Mouse (Mus musculus): ENCODE results near the gene Rep15. TPM values are rescaled to one million over a fixed set of nuclear protein-coding genes. Genes with fewer than 3 reads are reported as not detected.

Rep15 gene
- polyA plus RNA-seq, 1 experiment from 2014 or later, result 1.1 TPM

- no peak for ATAC-seq
Measured at GRCm38 (mm10) chr6:147023568-147023967, 8.8 kb upstream of the Rep15 start.

GRCm38 (mm10) chr6:147024761-147025160 lies 7.6 kb upstream of the Rep15 start:
- Histone ChIP-seq H3K4me2 (ENCODE audit: low read length) (no peak overlapping the region), H3K9me3 (ENCODE audit: control insufficient read depth, low read length) (no peaks in the 10 kb centered on the region), H3K27ac (ENCODE audit: low read length) (no peak overlapping the region), H3K36me3 (ENCODE audit: control insufficient read depth, insufficient read depth) (no peaks in the 10 kb centered on the region), H3K9ac (replicated peaks; ENCODE audit: low read depth, low read length) (no peak overlapping the region), H3K4me1 (replicated peaks; ENCODE audit: control insufficient read depth, insufficient read depth, low read length) (no peaks in the 10 kb centered on the region), H3K4me3 (replicated peaks; ENCODE audit: low read length) (no peak overlapping the region), H3K27me3 (replicated peaks; ENCODE audit: control insufficient read depth, insufficient read depth, low read length) (no peaks in the 10 kb centered on the region)
- 88% methylated on average over 3 of the region's 3 CpGs for WGBS
- no peak for ATAC-seq

More at GRCm38 (mm10) chr6:147023568-147023967, 8.8 kb upstream of the Rep15 start:
- H3K4me2 ChIP-seq (ENCODE audit: low read length), result no peak overlapping the region
- no peaks in the 10 kb centered on the region for H3K9me3 ChIP-seq (ENCODE audit: control insufficient read depth, low read length)
- no peaks in the 10 kb centered on the region for H3K4me1 ChIP-seq (replicated peaks; ENCODE audit: control insufficient read depth, insufficient read depth, low read length)
- H3K27ac ChIP-seq (ENCODE audit: low read length), result no peak overlapping the region
- no peak overlapping the region for H3K9ac ChIP-seq (replicated peaks; ENCODE audit: low read depth, low read length)
- no peaks in the 10 kb centered on the region for H3K36me3 ChIP-seq (ENCODE audit: control insufficient read depth, insufficient read depth)
- H3K27me3 ChIP-seq (replicated peaks; ENCODE audit: control insufficient read depth, insufficient read depth, low read length), result no peaks in the 10 kb centered on the region
- H3K4me3 ChIP-seq (replicated peaks; ENCODE audit: low read length), result no peak overlapping the region

DNA sequence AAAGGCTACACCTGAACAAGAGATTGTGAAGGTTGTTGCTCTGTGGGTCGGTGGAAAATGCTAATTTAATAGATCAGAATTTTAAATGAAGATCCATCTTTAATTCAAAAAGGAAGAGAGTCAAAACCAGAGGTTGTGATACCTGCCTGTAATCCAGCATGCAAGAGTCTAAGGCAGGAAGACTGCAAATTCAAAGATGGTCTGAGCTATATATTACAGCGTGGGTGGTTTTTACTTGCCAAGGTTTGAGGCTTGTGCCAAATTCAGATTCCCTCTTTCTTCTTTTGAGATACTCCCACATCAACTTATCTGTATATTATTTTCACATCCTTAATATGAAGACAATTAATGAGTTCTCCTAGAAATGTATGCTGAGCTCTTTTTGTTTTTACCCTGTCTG lies 4.0 kb upstream of the Rep15 start:
- Histone ChIP-seq H3K4me3 (replicated peaks; ENCODE audit: low read length) (no peak overlapping the region), H3K4me2 (ENCODE audit: low read length) (no peak overlapping the region), H3K9ac (replicated peaks; ENCODE audit: low read depth, low read length) (no peak overlapping the region), H3K27me3 (replicated peaks; ENCODE audit: control insufficient read depth, insufficient read depth, low read length) (no peaks in the 10 kb centered on the region), H3K9me3 (ENCODE audit: control insufficient read depth, low read length) (no peaks in the 10 kb centered on the region), H3K27ac (ENCODE audit: low read length) (no peak overlapping the region), H3K4me1 (replicated peaks; ENCODE audit: control insufficient read depth, insufficient read depth, low read length) (peaks cover 2% of the 10 kb centered on the region; the same call in 1 of the 2 replicates), H3K36me3 (ENCODE audit: control insufficient read depth, insufficient read depth) (no peaks in the 10 kb centered on the region)
- WGBS, result 79% methylated on average over 2 of the region's 2 CpGs
- ATAC-seq, result no peak

DNA sequence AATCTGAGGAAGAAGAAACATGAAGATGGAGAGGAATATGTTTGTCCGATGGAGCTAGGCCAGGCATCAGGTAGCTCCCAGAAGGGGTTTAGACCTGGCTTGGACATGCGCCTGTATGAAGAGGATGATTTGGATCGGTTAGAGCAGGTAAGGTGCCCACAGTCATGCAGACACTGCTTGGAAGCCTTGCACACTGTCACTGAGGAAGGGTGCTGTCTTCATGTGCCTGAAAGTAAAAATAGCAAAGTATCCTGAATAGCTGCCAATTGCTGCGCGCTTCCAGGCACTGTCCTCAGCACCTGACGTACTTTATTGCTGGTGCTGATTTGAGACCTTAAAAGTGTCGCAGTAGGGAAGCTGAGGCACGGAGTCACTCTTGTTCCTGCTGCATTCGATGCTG lies 2.8 kb upstream of the Rep15 start:
- H3K27ac ChIP-seq (ENCODE audit: low read length), result no peak overlapping the region
- no peak overlapping the region for H3K4me2 ChIP-seq (ENCODE audit: low read length)
- H3K36me3 ChIP-seq (ENCODE audit: control insufficient read depth, insufficient read depth), result no peaks in the 10 kb centered on the region
- ATAC-seq, result 0 out of 2 replicates have a peak, but pooled peaks have one; percentile 12
- no peak overlapping the region for H3K9ac ChIP-seq (replicated peaks; ENCODE audit: low read depth, low read length)
- peaks cover 2% of the 10 kb centered on the region; the same call in 1 of the 2 replicates for H3K4me1 ChIP-seq (replicated peaks; ENCODE audit: control insufficient read depth, insufficient read depth, low read length)
- no peak overlapping the region for H3K4me3 ChIP-seq (replicated peaks; ENCODE audit: low read length)
- no peaks in the 10 kb centered on the region for H3K27me3 ChIP-seq (replicated peaks; ENCODE audit: control insufficient read depth, insufficient read depth, low read length)
- WGBS, result 82% methylated on average over 9 of the region's 9 CpGs
- no peaks in the 10 kb centered on the region for H3K9me3 ChIP-seq (ENCODE audit: control insufficient read depth, low read length)

DNA sequence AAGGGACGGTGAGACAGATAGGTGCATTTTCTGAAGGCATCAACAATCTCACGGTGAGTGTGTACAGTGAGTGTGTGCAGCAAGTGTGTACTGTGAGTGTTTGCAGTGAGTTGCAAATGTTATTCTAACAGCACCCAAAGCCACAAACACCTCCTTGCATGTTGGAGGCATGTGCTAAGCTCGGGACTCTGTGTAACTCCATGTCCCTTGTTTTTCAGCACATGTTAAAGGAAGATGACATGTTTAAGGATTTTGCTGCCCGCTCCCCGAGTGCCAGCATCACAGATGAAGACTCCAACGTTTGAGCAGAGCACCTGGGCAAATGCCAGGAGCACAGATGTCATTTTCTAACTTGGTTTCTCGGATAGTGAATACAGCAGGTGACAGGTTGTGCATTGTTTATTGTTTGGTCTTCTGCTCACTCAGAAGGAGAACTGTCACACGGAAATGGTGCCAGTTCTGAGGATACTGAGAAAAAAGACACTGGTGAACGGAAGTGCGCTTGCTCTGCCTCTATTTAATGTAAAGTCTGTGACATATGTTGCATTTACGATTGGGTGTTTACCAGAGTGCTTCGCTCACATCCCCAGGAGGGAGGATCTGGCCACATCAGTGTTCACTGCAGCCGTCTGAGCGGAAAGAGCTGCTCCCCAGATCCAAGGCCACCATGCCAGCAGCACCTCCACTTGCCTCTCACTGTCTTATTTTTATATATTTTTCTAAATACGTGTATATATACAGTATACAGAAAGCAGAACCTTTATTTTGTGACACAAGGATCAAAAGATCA lies 2.1 kb upstream of the Rep15 start:
- Histone ChIP-seq H3K27me3 (replicated peaks; ENCODE audit: control insufficient read depth, insufficient read depth, low read length) (no peaks in the 10 kb centered on the region), H3K4me1 (replicated peaks; ENCODE audit: control insufficient read depth, insufficient read depth, low read length) (peaks cover 2% of the 10 kb centered on the region; the same call in 1 of the 2 replicates), H3K9me3 (ENCODE audit: control insufficient read depth, low read length) (no peaks in the 10 kb centered on the region), H3K4me2 (ENCODE audit: low read length) (no peak overlapping the region), H3K4me3 (replicated peaks; ENCODE audit: low read length) (no peak overlapping the region), H3K36me3 (ENCODE audit: control insufficient read depth, insufficient read depth) (no peaks in the 10 kb centered on the region), H3K27ac (ENCODE audit: low read length) (no peak overlapping the region), H3K9ac (replicated peaks; ENCODE audit: low read depth, low read length) (no peak overlapping the region)
- peak; percentile 43; the same call in 1 of the 2 replicates for ATAC-seq
- 61% methylated on average over 15 of the region's 15 CpGs for WGBS

DNA sequence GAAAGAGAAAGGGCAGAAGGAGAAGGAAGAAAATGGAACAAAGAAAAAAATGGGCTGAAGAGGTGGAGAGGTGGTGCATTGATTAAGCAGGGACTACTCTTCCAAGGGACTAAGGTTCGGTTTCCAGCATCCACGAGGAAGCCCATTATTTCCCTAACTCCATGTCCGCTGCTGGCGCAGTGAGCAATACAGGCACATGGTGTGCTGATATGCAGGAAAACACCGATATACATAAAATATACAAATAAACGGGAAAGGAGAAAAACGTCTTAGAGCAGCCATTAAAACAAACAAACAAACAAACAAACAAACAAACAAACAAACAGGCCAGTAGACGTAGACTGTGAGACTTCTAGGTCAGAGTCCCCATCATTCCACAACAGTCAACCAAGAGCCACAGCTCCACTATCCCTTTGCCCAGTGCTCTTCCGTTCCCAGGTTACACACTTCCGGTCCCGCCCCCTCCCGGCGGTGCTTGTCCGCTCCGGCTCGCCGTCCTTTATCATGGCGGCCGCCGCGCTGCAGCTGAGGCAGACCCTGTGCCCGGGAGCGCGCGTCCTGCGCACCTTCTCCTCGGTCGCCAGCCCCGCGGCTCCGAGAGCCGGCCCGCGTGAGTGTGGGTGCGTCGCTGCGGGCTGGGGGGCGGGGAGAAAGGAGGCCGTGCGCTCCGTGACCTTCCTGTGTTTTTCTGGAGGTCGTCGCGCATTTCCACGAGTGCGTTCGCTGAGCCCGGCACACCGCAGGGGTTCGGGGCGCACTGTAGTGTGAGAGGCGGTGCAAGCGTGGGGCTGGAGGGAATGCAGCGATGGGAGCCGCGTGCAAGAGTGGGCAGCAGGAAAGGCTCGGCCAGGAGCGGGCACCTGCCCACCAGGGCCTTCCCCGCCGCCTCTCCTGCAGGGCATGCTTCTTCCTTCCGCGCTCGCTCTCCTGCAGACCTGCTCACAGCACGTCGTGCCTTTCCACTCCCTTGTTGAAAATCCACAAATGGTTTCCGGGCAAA lies 10.2 kb downstream of the Rep15 start, which contains the start of gene Mrps35:
Gene Mrps35, plus strand, starts transcription at position 474 of the 1,000 bp plus-strand sequence.
- H3K9me3 ChIP-seq (ENCODE audit: control insufficient read depth, low read length), result no peaks in the 10 kb centered on the region
- H3K4me3 ChIP-seq (replicated peaks; ENCODE audit: low read length), result peak within 1 kb of the TSS; percentile 77
- peak within 1 kb of the TSS; percentile 94 for H3K9ac ChIP-seq (replicated peaks; ENCODE audit: low read depth, low read length)
- H3K36me3 ChIP-seq (ENCODE audit: control insufficient read depth, insufficient read depth), result peaks cover 3% of the 10 kb centered on the region; the same call in 1 of the 2 replicates
- ATAC-seq, result peak; percentile 99
- H3K27me3 ChIP-seq (replicated peaks; ENCODE audit: control insufficient read depth, insufficient read depth, low read length), result no peaks in the 10 kb centered on the region
- 3% methylated on average over 66 of the region's 66 CpGs for WGBS
- peaks cover 11% of the 10 kb centered on the region for H3K4me1 ChIP-seq (replicated peaks; ENCODE audit: control insufficient read depth, insufficient read depth, low read length)
- H3K27ac ChIP-seq (ENCODE audit: low read length), result peak within 1 kb of the TSS; percentile 82
- H3K4me2 ChIP-seq (ENCODE audit: low read length), result peak within 1 kb of the TSS; percentile 66

DNA sequence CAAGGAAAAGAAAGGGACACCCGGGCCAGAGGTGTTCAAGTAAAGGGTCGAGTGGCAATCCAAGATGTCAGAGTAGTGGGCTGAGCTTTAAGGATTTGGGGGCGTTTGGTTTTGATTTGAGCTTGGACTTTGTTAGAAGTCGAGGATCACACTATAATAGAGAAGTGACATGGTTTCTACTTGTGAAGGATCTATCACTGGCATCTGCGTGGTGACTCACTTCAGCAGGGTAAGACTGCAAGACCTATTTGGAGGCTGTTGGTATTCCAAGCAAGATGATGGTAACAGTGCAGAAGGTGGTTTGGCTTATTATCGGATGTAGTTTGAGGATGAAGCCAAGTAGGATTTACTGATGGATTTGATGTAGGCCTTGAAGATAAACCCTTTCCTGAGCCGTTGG lies 11.2 kb downstream of the Rep15 start:
- Histone ChIP-seq H3K9ac (replicated peaks; ENCODE audit: low read depth, low read length) (peak overlapping the region; percentile 94), H3K36me3 (ENCODE audit: control insufficient read depth, insufficient read depth) (peaks cover 7% of the 10 kb centered on the region; the same call in 1 of the 2 replicates), H3K4me2 (ENCODE audit: low read length) (peak overlapping the region; percentile 66), H3K27ac (ENCODE audit: low read length) (no peak overlapping the region), H3K4me1 (replicated peaks; ENCODE audit: control insufficient read depth, insufficient read depth, low read length) (peaks cover 11% of the 10 kb centered on the region), H3K27me3 (replicated peaks; ENCODE audit: control insufficient read depth, insufficient read depth, low read length) (no peaks in the 10 kb centered on the region), H3K4me3 (replicated peaks; ENCODE audit: low read length) (peak overlapping the region; percentile 77), H3K9me3 (ENCODE audit: control insufficient read depth, low read length) (no peaks in the 10 kb centered on the region)
- ATAC-seq, result no peak
- 50% methylated on average over 7 of the region's 7 CpGs for WGBS

- WGBS, result 96% methylated on average over 13 of the region's 13 CpGs
- Histone ChIP-seq H3K36me3 (ENCODE audit: control insufficient read depth, insufficient read depth) (peaks cover 19% of the 10 kb centered on the region), H3K9me3 (ENCODE audit: control insufficient read depth, low read length) (no peaks in the 10 kb centered on the region)
Measured at GRCm38 (mm10) chr6:147049239-147049805, 16.9 kb downstream of the Rep15 start.

More at GRCm38 (mm10) chr6:147049239-147049805, 16.9 kb downstream of the Rep15 start:
- H3K4me1 ChIP-seq (replicated peaks; ENCODE audit: control insufficient read depth, insufficient read depth, low read length), result peaks cover 1% of the 10 kb centered on the region
- H3K9ac ChIP-seq (replicated peaks; ENCODE audit: low read depth, low read length), result no peak overlapping the region
- H3K4me3 ChIP-seq (replicated peaks; ENCODE audit: low read length), result no peak overlapping the region
- H3K4me2 ChIP-seq (ENCODE audit: low read length), result no peak overlapping the region
- ATAC-seq, result no peak
- no peak overlapping the region for H3K27ac ChIP-seq (ENCODE audit: low read length)
- no peaks in the 10 kb centered on the region for H3K27me3 ChIP-seq (replicated peaks; ENCODE audit: control insufficient read depth, insufficient read depth, low read length)
